Mouse (Mus musculus) intestine, postnatal 0 days (tissue): Measurements from ENCODE around the gene Ttc9c. TPM values are rescaled to one million over a fixed set of nuclear protein-coding genes. Genes with fewer than 3 reads are reported as not detected.

Source experiments
- ATAC-seq: fragments of 200-750 bp; cut with Nextera tagmentation; 2 replicates; pipeline ENCODE4 v1.8.0; 2017; ENCODE audit warnings: mild to moderate bottlenecking, moderate TSS enrichment, moderate library complexity
- H3K27ac ChIP-seq: fragments of 300-500 bp; sonication (generic); 2 replicates; pipeline ENCODE4 v1.5.1; 2014; ENCODE audit warnings: mild to moderate bottlenecking, low read depth, low read length, moderate library complexity
- H3K27me3 ChIP-seq: fragments of 300-500 bp; sonication (generic); replicated peaks from 2 replicates; pipeline ENCODE4 v1.6.1; 2014; ENCODE audit warnings: low read length, mixed read lengths; ENCODE audit not compliant: control insufficient read depth, insufficient read depth
- H3K36me3 ChIP-seq: fragments of 300-500 bp; sonication (generic); 2 replicates; pipeline ENCODE4 v1.6.1; 2014; ENCODE audit warnings: mild to moderate bottlenecking, moderate library complexity; ENCODE audit not compliant: control insufficient read depth, insufficient read depth
- H3K4me1 ChIP-seq: fragments of 300-500 bp; sonication (generic); replicated peaks from 2 replicates; pipeline ENCODE4 v1.6.1; 2014; ENCODE audit warnings: antibody characterized with exemption, low read length, mixed read lengths; ENCODE audit not compliant: control insufficient read depth, insufficient read depth
- H3K4me2 ChIP-seq: fragments of 300-500 bp; sonication (generic); replicated peaks from 2 replicates; pipeline ENCODE4 v1.6.1; 2014; ENCODE audit warnings: low read depth, mild to moderate bottlenecking, moderate library complexity
- H3K4me3 ChIP-seq: fragments of 300-500 bp; sonication (generic); 2 replicates; pipeline ENCODE4 v1.5.1; 2014; ENCODE audit warnings: low read depth, low read length
- H3K9ac ChIP-seq: fragments of 300-500 bp; sonication (generic); 2 replicates; pipeline ENCODE4 v1.6.1; 2014; ENCODE audit warnings: mild to moderate bottlenecking, low read depth, low read length
- H3K9me3 ChIP-seq: fragments of 300-500 bp; sonication (generic); 2 replicates; pipeline ENCODE4 v1.6.1; 2016; ENCODE audit warnings: mixed run types; ENCODE audit not compliant: control insufficient read depth
- CTCF ChIP-seq: sonication (generic); IDR thresholded peaks from 2 replicates; pipeline ENCODE4 v1.5.1; 2016; ENCODE audit warnings: low read depth, mild to moderate bottlenecking, control low read depth, antibody characterized with exemption, moderate library complexity
- WGBS: fragments of 180-500 bp; shearing (Covaris S2); extraction: QIAGEN DNeasy Blood & Tissue Kit; methylation state at CpG from one replicate; pipeline ENCODE4 v1.1.7; 2014; 5-methylcytosine and 5-hydroxymethylcytosine counted together
- polyA plus RNA-seq: library from polyadenylated mRNA; unstranded; fragments of >200 nt; fragmentation: Nextera tagmentation; extraction: Ambion mirVana; gene quantifications from 2 replicates; pipeline ENCODE4 v1.2.1, GENCODE M21; 2015

Ttc9c gene
- polyA plus RNA-seq, 1 experiment from 2014 or later, result 18.2 TPM

GRCm38 (mm10) chr19:8773409-8773808 is 45.7 kb downstream of the Ttc9c start:
- no peaks in the 10 kb centered on the region for H3K9me3 ChIP-seq
- H3K27ac ChIP-seq, result 0 out of 2 replicates have a peak overlapping the region, but pooled peaks have one; percentile 98
- H3K4me2 ChIP-seq, result peak overlapping the region; percentile 96
- WGBS, result 36% methylated on average over 6 of the region's 6 CpGs
- peaks cover 5% of the 10 kb centered on the region; the same call in 1 of the 2 replicates for H3K4me1 ChIP-seq
- peaks cover 10% of the 10 kb centered on the region for H3K36me3 ChIP-seq
- H3K27me3 ChIP-seq, result no peaks in the 10 kb centered on the region
- ATAC-seq, result no peak
- TF ChIP-seq CTCF, result no peak
- H3K9ac ChIP-seq, result peak overlapping the region; percentile 89
- peak overlapping the region; percentile 73 for H3K4me3 ChIP-seq

- no peaks in the 10 kb centered on the region for H3K27me3 ChIP-seq
- no peak overlapping the region for H3K27ac ChIP-seq
- 68% methylated on average over 5 of the region's 5 CpGs for WGBS
- TF ChIP-seq CTCF, result no peak
- peaks cover 14% of the 10 kb centered on the region for H3K36me3 ChIP-seq
- ATAC-seq, result no peak
- H3K9me3 ChIP-seq, result no peaks in the 10 kb centered on the region
- peak overlapping the region; percentile 89; the same call in 1 of the 2 replicates for H3K9ac ChIP-seq
- peaks cover 5% of the 10 kb centered on the region; the same call in 1 of the 2 replicates for H3K4me1 ChIP-seq
- peak overlapping the region; percentile 96 for H3K4me2 ChIP-seq
- H3K4me3 ChIP-seq, result peak overlapping the region; percentile 73
These were observed 46.1 kb downstream of the Ttc9c start for GRCm38 (mm10) chr19:8772996-8773395.

- ATAC-seq, result peak; percentile 46
- peak within 1 kb of the TSS; percentile 77 for H3K4me2 ChIP-seq
- H3K27ac ChIP-seq, result peak within 1 kb of the TSS; percentile 88
- H3K4me3 ChIP-seq, result peak within 1 kb of the TSS; percentile 83
- no peaks in the 10 kb centered on the region for H3K9me3 ChIP-seq
- no peaks in the 10 kb centered on the region for H3K27me3 ChIP-seq
- TF ChIP-seq CTCF, result peak; percentile 37
- peak within 1 kb of the TSS; percentile 91 for H3K9ac ChIP-seq
- H3K4me1 ChIP-seq, result peaks cover 5% of the 10 kb centered on the region; the same call in 1 of the 2 replicates
- peaks cover 37% of the 10 kb centered on the region for H3K36me3 ChIP-seq
- 15% methylated on average over 29 of the region's 29 CpGs for WGBS
These were observed 48.4 kb downstream of the Ttc9c start, which contains the start of gene Tmem223 for GRCm38 (mm10) chr19:8770567-8771270. Tmem223 (plus strand) TSS chr19:8770996.

GRCm38 (mm10) chr19:8765562-8765961 is 53.6 kb downstream of the Ttc9c start:
- H3K9me3 ChIP-seq, result no peaks in the 10 kb centered on the region
- no peak overlapping the region for H3K9ac ChIP-seq
- H3K4me2 ChIP-seq, result no peak overlapping the region
- H3K36me3 ChIP-seq, result peaks cover 68% of the 10 kb centered on the region
- no peak for ATAC-seq
- 95% methylated on average over 9 of the region's 9 CpGs for WGBS
- no peaks in the 10 kb centered on the region for H3K27me3 ChIP-seq
- no peaks in the 10 kb centered on the region for H3K4me1 ChIP-seq
- no peak overlapping the region for H3K4me3 ChIP-seq
- peak overlapping the region; percentile 35; the same call in 1 of the 2 replicates for H3K27ac ChIP-seq
- no peak for TF ChIP-seq CTCF

- no peaks in the 10 kb centered on the region for H3K9me3 ChIP-seq
- H3K36me3 ChIP-seq, result peaks cover 57% of the 10 kb centered on the region
- 92% methylated on average over 4 of the region's 4 CpGs for WGBS
These were observed 55.9 kb downstream of the Ttc9c start for GRCm38 (mm10) chr19:8763276-8763675.

GRCm38 (mm10) chr19:8760757-8761156 is 58.4 kb downstream of the Ttc9c start:
- peak; percentile 47 for TF ChIP-seq CTCF
- no peak for ATAC-seq
- no peak overlapping the region for H3K27ac ChIP-seq
- no peaks in the 10 kb centered on the region for H3K9me3 ChIP-seq
- 88% methylated on average over 2 of the region's 2 CpGs for WGBS
- H3K4me2 ChIP-seq, result no peak overlapping the region
- no peaks in the 10 kb centered on the region for H3K27me3 ChIP-seq
- peaks cover 32% of the 10 kb centered on the region for H3K36me3 ChIP-seq
- H3K4me3 ChIP-seq, result no peak overlapping the region
- no peaks in the 10 kb centered on the region for H3K4me1 ChIP-seq
- no peak overlapping the region for H3K9ac ChIP-seq

More at GRCm38 (mm10) chr19:8763276-8763675, 55.9 kb downstream of the Ttc9c start:
- Histone ChIP-seq H3K4me3 (no peak overlapping the region), H3K27ac (no peak overlapping the region), H3K9ac (no peak overlapping the region), H3K4me2 (no peak overlapping the region), H3K4me1 (no peaks in the 10 kb centered on the region), H3K27me3 (no peaks in the 10 kb centered on the region)
- no peak for TF ChIP-seq CTCF
- no peak for ATAC-seq

Other genes starting within 250 kb of the Ttc9c start
- gene Slc22a8, start 228.1 kb downstream of the Ttc9c start, polyA plus RNA-seq, result 0.05 and 0.13 TPM in 2 replicates
- gene Slc22a6, start 201.3 kb downstream of the Ttc9c start, polyA plus RNA-seq, result 0.03 and 0.10 TPM in 2 replicates
- gene Chrm1, start 155.5 kb downstream of the Ttc9c start, polyA plus RNA-seq, result 0.78 and 0.98 TPM in 2 replicates
- 237 and 283 TPM in 2 replicates for gene Slc3a2, start 96.0 kb downstream of the Ttc9c start, polyA plus RNA-seq
- 32.8 and 33.4 TPM in 2 replicates for gene Wdr74, start 83.5 kb downstream of the Ttc9c start, polyA plus RNA-seq
- gene 1700092M07Rik, start 78.6 kb downstream of the Ttc9c start, polyA plus RNA-seq, result 0.50 and 0.56 TPM in 2 replicates
- 83.4 and 89.2 TPM in 2 replicates for gene Stx5a, start 77.9 kb downstream of the Ttc9c start, polyA plus RNA-seq
- 54.5 and 57.2 TPM in 2 replicates for gene Nxf1, start 62.3 kb downstream of the Ttc9c start, polyA plus RNA-seq
- 136 and 137 TPM in 2 replicates for gene Tmem223, start 48.3 kb downstream of the Ttc9c start, polyA plus RNA-seq
- 93.5 and 97.4 TPM in 2 replicates for gene Tmem179b, start 44.9 kb downstream of the Ttc9c start, polyA plus RNA-seq
- 12.0 and 13.2 TPM in 2 replicates for gene Taf6l, start 32.9 kb downstream of the Ttc9c start, polyA plus RNA-seq
- gene Polr2g, start 20.8 kb downstream of the Ttc9c start, polyA plus RNA-seq, result 114 and 115 TPM in 2 replicates
- 1.9 and 2.0 TPM in 2 replicates for gene Zbtb3, start 16.8 kb downstream of the Ttc9c start, polyA plus RNA-seq
- gene Hnrnpul2, start 677 bp upstream of the Ttc9c start, polyA plus RNA-seq, result 5.4 and 6.0 TPM in 2 replicates
- gene AC129217.1, start 10.4 kb upstream of the Ttc9c start, polyA plus RNA-seq, result not detected in 2 replicates
- gene Bscl2, start 18.1 kb upstream of the Ttc9c start, polyA plus RNA-seq, result 43.2 and 47.2 TPM in 2 replicates
- gene Gng3, start 19.9 kb upstream of the Ttc9c start, polyA plus RNA-seq, result 9.4 and 10.9 TPM in 2 replicates
- gene Lrrn4cl, start 31.4 kb upstream of the Ttc9c start, polyA plus RNA-seq, result 2.2 TPM in 2 replicates
- 170 and 180 TPM in 2 replicates for gene Ubxn1, start 52.2 kb upstream of the Ttc9c start, polyA plus RNA-seq
- 65.4 and 67.9 TPM in 2 replicates for gene Uqcc3, start 61.6 kb upstream of the Ttc9c start, polyA plus RNA-seq
- 44.1 and 44.6 TPM in 2 replicates for gene Lbhd1, start 64.4 kb upstream of the Ttc9c start, polyA plus RNA-seq
- not detected in 2 replicates for gene Gm49403, start 64.6 kb upstream of the Ttc9c start, polyA plus RNA-seq
- 54.5 and 55.6 TPM in 2 replicates for gene 1810009A15Rik, start 69.5 kb upstream of the Ttc9c start, polyA plus RNA-seq
- not detected in 2 replicates for gene Gm49416, start 69.6 kb upstream of the Ttc9c start, polyA plus RNA-seq
- gene Ints5, start 73.7 kb upstream of the Ttc9c start, polyA plus RNA-seq, result 14.5 and 16.1 TPM in 2 replicates
- gene Ganab, start 78.7 kb upstream of the Ttc9c start, polyA plus RNA-seq, result 41.4 and 42.3 TPM in 2 replicates
- gene B3gat3, start 101.0 kb upstream of the Ttc9c start, polyA plus RNA-seq, result 36.6 and 37.5 TPM in 2 replicates
- gene Rom1, start 110.0 kb upstream of the Ttc9c start, polyA plus RNA-seq, result 6.3 and 6.7 TPM in 2 replicates
- gene Eml3, start 110.2 kb upstream of the Ttc9c start, polyA plus RNA-seq, result 12.0 and 13.6 TPM in 2 replicates
- gene Mta2, start 122.5 kb upstream of the Ttc9c start, polyA plus RNA-seq, result 53.1 and 54.1 TPM in 2 replicates
- gene Tut1, start 134.5 kb upstream of the Ttc9c start, polyA plus RNA-seq, result 10.7 and 11.1 TPM in 2 replicates
- 164 and 168 TPM in 2 replicates for gene Eef1g, start 147.7 kb upstream of the Ttc9c start, polyA plus RNA-seq
- 26.2 and 30.1 TPM in 2 replicates for gene Ahnak, start 170.0 kb upstream of the Ttc9c start, polyA plus RNA-seq